Mouse (Mus musculus) C2C12 (cell line): ENCODE data around the gene Gm17359. TPM values are rescaled to one million over a fixed set of nuclear protein-coding genes. Genes with fewer than 3 reads are reported as not detected.

ENCODE experiments used
- H3K27me3 ChIP-seq: one replicate; pipeline ENCODE4 v1.6.1; 2011; ENCODE audit not compliant: control insufficient read depth, insufficient read depth, insufficient read length
- H3K36me3 ChIP-seq: one replicate; pipeline ENCODE4 v1.6.1; 2011; ENCODE audit not compliant: control insufficient read depth, insufficient read depth
- H3K4me3 ChIP-seq: one replicate; pipeline ENCODE4 v1.5.1; 2011; ENCODE audit warnings: mild to moderate bottlenecking, control low read depth; ENCODE audit not compliant: poor library complexity, insufficient read depth, severe bottlenecking
- H3K79me2 ChIP-seq: one replicate; pipeline ENCODE4 v1.6.1; 2011; ENCODE audit not compliant: control insufficient read depth, insufficient read depth
- H3K79me3 ChIP-seq: one replicate; pipeline ENCODE4 v1.6.1; 2011; ENCODE audit warnings: low read depth, control low read depth
- H3ac ChIP-seq: one replicate; pipeline ENCODE3; 2011; ENCODE audit warnings: low read depth; ENCODE audit not compliant: control insufficient read depth, insufficient read length
- CEBPB ChIP-seq: IDR thresholded peaks from one replicate; pipeline ENCODE4 v1.6.1; 2011; ENCODE audit warnings: low read depth, mild to moderate bottlenecking, control low read depth, moderate library complexity
- CTCF ChIP-seq: IDR thresholded peaks from one replicate; pipeline ENCODE4 v1.5.1; 2011; ENCODE audit not compliant: control insufficient read depth, insufficient read depth, insufficient read length
- FOSL1 ChIP-seq: IDR thresholded peaks from one replicate; pipeline ENCODE4 v1.8.0; 2011; ENCODE audit warnings: mild to moderate bottlenecking, low read length; ENCODE audit not compliant: poor library complexity, insufficient read depth, severe bottlenecking
- MAX ChIP-seq: IDR thresholded peaks from one replicate; pipeline ENCODE4 v1.6.1; 2011; ENCODE audit warnings: mild to moderate bottlenecking, control low read depth
- MYOD1 ChIP-seq: IDR thresholded peaks from one replicate; pipeline ENCODE4 v1.6.1; 2011; ENCODE audit warnings: low read depth; ENCODE audit not compliant: control insufficient read depth, insufficient read length
- MYOG ChIP-seq: IDR thresholded peaks from one replicate; pipeline ENCODE4 v1.6.1; 2011; ENCODE audit not compliant: control insufficient read depth, insufficient read length; ENCODE audit errors: extremely low read depth
- USF1 ChIP-seq: IDR thresholded peaks from one replicate; pipeline ENCODE4 v1.6.1; 2011; ENCODE audit warnings: low read depth, mild to moderate bottlenecking, control low read depth, moderate library complexity
- polyA plus RNA-seq: library from polyadenylated mRNA; unstranded; fragments of >200 nt; fragmentation: generic; extraction: Trizol; gene quantifications from one replicate; pipeline ENCODE4 v1.2.1, GENCODE M21; 2012; ENCODE audit warnings: missing spikeins

Gene Gm17359
- polyA plus RNA-seq, 1 experiment, result not detected

DNA sequence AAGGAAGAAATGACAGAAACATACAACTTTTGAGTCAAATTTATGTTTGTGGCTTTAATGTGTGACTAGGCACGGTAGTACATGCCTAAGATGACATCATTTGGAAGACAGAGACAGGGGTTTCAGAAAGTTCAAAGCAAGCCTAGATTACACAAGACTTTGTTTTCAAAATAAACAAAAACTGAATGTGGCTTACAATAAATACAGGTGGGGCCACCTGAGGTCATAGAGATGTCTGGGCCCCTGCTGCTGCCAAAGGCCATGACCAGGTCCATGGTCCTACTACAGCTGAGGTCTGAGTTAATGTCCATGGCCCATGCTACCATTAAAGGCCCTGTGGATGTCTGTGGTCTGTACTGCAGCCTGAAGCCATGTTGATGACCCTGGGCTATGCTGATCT, 77.0 kb downstream of the Gm17359 start:
- no peaks in the 10 kb centered on the region for H3K36me3 ChIP-seq

DNA sequence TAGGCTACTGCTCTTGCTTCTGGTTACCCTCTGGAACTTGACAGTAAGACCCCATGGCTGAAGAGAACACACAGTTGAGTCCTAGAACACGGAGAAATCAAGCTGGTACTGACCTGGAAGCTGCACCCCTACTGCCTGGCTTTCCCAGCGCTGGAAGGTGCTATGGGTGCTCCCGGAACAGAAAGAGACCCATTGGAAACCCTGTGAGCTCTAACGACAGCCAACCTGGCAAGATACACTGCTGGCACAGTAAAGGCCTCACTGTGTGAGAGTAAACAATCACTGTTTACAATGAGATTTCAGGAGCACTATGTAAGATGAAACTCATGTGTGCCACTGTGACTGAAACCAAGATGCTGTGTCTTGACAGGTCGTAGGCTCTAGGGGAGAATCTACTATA, 78.6 kb downstream of the Gm17359 start:
- TF ChIP-seq CEBPB, result no peak
- TF ChIP-seq MAX, result no peak
- no peak for TF ChIP-seq MYOG
- no peak for TF ChIP-seq MYOD1
- TF ChIP-seq CTCF, result no peak
- no peak for TF ChIP-seq FOSL1
- no peak for TF ChIP-seq USF1
- no peak overlapping the region for H3ac ChIP-seq

More for the DNA sequence above, 77.0 kb downstream of the Gm17359 start:
- Histone ChIP-seq H3K79me3 (no peaks in the 10 kb centered on the region), H3K27me3 (no peaks in the 10 kb centered on the region), H3ac (no peak overlapping the region), H3K4me3 (no peak overlapping the region), H3K79me2 (no peaks in the 10 kb centered on the region)
- TF ChIP-seq MAX (no peak), FOSL1 (no peak), CEBPB (no peak), MYOD1 (no peak), MYOG (no peak), CTCF (no peak), USF1 (no peak)

DNA sequence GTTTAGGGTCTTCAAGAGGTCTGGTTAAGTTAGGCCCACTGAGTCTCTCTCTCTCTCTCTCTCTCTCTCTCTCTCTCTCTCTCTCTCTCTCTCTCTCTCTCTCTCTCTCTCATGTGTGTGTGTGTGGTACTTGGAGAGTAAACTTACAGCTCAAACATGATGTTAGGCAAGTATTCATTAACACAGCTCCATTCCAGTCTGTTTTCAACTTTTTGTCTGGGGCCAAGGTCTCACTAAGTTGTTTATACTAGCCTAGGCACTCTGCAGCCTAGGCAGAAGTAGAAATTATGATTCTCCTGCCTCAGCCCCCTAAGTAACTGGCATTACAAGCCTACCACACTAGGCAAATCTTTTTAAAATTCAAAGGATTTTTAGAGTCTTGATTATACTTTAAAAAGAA, 79.5 kb downstream of the Gm17359 start:
- Histone ChIP-seq H3K79me2 (no peaks in the 10 kb centered on the region), H3K4me3 (no peak overlapping the region), H3K27me3 (no peaks in the 10 kb centered on the region), H3K79me3 (no peaks in the 10 kb centered on the region), H3ac (no peak overlapping the region), H3K36me3 (no peaks in the 10 kb centered on the region)
- TF ChIP-seq FOSL1, result no peak
- no peak for TF ChIP-seq CEBPB
- no peak for TF ChIP-seq MAX
- no peak for TF ChIP-seq MYOG
- TF ChIP-seq CTCF, result no peak

More for the DNA sequence above, 78.6 kb downstream of the Gm17359 start:
- no peaks in the 10 kb centered on the region for H3K36me3 ChIP-seq
- H3K79me2 ChIP-seq, result no peaks in the 10 kb centered on the region
- no peaks in the 10 kb centered on the region for H3K79me3 ChIP-seq
- H3K27me3 ChIP-seq, result no peaks in the 10 kb centered on the region
- no peak overlapping the region for H3K4me3 ChIP-seq

DNA sequence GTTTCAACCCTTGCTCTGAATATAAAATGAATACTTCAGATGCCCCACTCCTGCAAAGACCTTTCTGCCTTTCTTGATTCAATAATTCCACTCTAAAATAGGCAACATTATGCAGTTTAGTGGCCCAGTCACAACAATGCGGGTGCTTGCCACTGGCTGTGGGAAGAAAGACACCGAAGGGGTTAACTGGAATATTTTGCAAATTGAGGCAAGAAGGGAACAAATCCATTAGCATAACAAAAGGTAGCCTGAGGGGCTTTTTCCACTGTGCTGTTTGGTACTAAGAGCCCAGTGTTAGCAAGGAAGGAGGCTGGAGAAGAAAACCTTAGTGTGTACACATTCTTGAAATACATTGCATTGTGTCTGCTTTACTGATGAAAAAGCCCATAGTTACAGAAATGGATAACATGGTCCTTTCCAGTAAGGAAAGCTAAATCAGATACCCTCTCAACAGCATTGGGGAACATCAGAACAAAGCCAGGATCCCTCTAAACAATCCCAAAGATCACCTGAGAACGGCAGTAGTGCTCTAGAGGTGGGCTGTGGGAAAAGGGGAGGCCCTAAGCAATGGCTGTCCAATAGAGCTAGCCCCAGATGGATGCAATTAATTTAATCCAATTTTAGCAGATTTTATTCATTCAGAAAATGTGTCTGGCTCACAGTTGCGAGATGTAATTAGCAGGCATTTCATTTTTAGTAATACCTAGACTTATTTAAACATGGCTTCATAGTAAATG, 80.7 kb downstream of the Gm17359 start:
- no peaks in the 10 kb centered on the region for H3K79me3 ChIP-seq
- no peaks in the 10 kb centered on the region for H3K27me3 ChIP-seq
- H3K4me3 ChIP-seq, result no peak overlapping the region
- TF ChIP-seq MAX, result no peak
- no peak for TF ChIP-seq CEBPB
- no peak for TF ChIP-seq FOSL1
- TF ChIP-seq USF1, result no peak
- H3ac ChIP-seq, result no peak overlapping the region
- H3K79me2 ChIP-seq, result no peaks in the 10 kb centered on the region
- H3K36me3 ChIP-seq, result no peaks in the 10 kb centered on the region

DNA sequence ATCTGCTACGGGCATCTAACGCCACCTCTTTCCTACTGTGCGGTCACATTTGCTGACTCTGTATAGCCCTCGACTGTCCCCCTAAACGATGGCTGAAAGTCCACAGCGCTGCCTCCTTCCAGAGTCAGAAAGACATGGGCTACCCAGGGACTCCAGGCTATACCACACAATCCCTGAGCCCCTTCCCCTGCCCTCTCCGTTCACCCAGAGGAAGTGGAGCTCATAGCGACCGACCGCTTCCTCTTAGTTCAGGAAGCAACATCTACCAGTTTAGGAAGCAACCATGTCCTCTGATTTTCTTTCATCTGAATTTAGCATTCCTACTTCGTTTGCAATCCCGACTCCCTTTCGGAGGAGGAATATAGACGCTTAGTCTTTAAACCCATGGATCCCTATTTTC, 82.5 kb downstream of the Gm17359 start:
- H3K36me3 ChIP-seq, result no peaks in the 10 kb centered on the region
- TF ChIP-seq CEBPB (no peak), MAX (no peak)
- no peaks in the 10 kb centered on the region for H3K27me3 ChIP-seq
- H3K4me3 ChIP-seq, result no peak overlapping the region
- H3K79me3 ChIP-seq, result no peaks in the 10 kb centered on the region
- H3K79me2 ChIP-seq, result no peaks in the 10 kb centered on the region
- no peak overlapping the region for H3ac ChIP-seq

DNA sequence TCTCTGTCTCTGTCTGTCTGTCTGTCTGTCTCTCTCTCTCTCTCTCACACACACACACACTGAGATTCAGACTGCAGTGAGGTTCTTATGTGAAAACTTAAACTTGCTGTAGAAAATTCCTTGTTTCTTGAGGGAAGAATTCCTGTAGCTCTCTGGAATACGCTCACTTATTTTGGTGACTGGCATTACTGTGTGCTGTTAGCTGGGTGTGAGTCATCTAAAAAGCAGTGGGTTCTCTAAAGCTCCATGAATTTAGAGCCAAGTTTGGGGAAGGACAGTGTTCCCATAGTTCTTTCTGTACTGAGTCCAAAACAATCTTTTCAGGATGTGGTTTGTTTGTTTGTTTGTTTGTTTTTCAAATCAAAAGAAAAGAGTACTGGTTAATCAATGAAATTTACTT, 89.0 kb downstream of the Gm17359 start:
- no peaks in the 10 kb centered on the region for H3K36me3 ChIP-seq
- H3ac ChIP-seq, result no peak overlapping the region
- H3K27me3 ChIP-seq, result no peaks in the 10 kb centered on the region
- no peak overlapping the region for H3K4me3 ChIP-seq
- TF ChIP-seq CEBPB, result no peak
- TF ChIP-seq MAX, result no peak
- TF ChIP-seq FOSL1, result no peak
- TF ChIP-seq MYOD1, result no peak
- TF ChIP-seq USF1, result no peak
- no peak for TF ChIP-seq MYOG
- no peak for TF ChIP-seq CTCF
- no peaks in the 10 kb centered on the region for H3K79me2 ChIP-seq
- no peaks in the 10 kb centered on the region for H3K79me3 ChIP-seq
